Mouse (Mus musculus) olfactory bulb, adult 2 months (tissue): ENCODE measurements around the gene B3glct.

Experiments used
- CTCF ChIP-seq: fragments of 200-500 bp; IDR thresholded peaks from 2 replicates; pipeline ENCODE4 v1.5.1; 2012; ENCODE audit warnings: low read depth, mild to moderate bottlenecking, low read length, moderate library complexity; ENCODE audit not compliant: insufficient read depth
- POLR2A ChIP-seq: fragments of 200-500 bp; IDR thresholded peaks from 2 replicates; pipeline ENCODE4 v1.6.1; 2012; ENCODE audit warnings: mild to moderate bottlenecking, low read depth, low read length, moderate library complexity; ENCODE audit not compliant: insufficient read depth

GRCm38 (mm10) chr5:149776038-149776437, 98.0 kb downstream of the B3glct start:
- no peak for TF ChIP-seq POLR2A
- no peak for TF ChIP-seq CTCF
